Mouse (Mus musculus) right cerebral cortex, postnatal 36 days (tissue): ENCODE measurements at regions not wholly inside any gene's neighbourhood (a gene's known extent, or its start where the extent isn't known, plus 50 kb on each side); places are given as distances from the start of the nearest gene placed in this dataset.
"Not testable (repeated sequence)": the region's sequence is repeated elsewhere in the genome, so short reads cannot be mapped to it uniquely, and the experiment has no call there.

Source experiments
- DNase-seq, 2 experiments: peaks; one replicate each; pipeline ENCODE4 v3.0.0; 2022; ENCODE audit warnings: low spot score in 2 of 2, mixed read lengths in 1 of 2

- not testable (repeated sequence) for DNase-seq
Measured at GRCm38 (mm10) chr14:53599299-53599698, 654.6 kb downstream of the Dad1 start.

- DNase-seq: not testable (repeated sequence)
Measured at GRCm38 (mm10) chr14:53597287-53597686, 656.6 kb downstream of the Dad1 start.

- DNase-seq: not testable (repeated sequence)
Measured at GRCm38 (mm10) chr14:53590601-53591000, 663.3 kb downstream of the Dad1 start.

- DNase-seq: not testable (repeated sequence)
Measured at GRCm38 (mm10) chr14:53582528-53582927, 671.4 kb downstream of the Dad1 start.

GRCm38 (mm10) chr14:53581734-53582133, 672.2 kb downstream of the Dad1 start:
- DNase-seq: not testable (repeated sequence)

- not testable (repeated sequence) for DNase-seq
Measured at GRCm38 (mm10) chr14:53576927-53577326, 677.0 kb downstream of the Dad1 start.

GRCm38 (mm10) chr14:53572701-53573100, 681.2 kb downstream of the Dad1 start:
- DNase-seq: not testable (repeated sequence)

- DNase-seq: no peak
Measured at GRCm38 (mm10) chr14:53562606-53563005, 691.3 kb downstream of the Dad1 start.

- not testable (repeated sequence) for DNase-seq
Measured at GRCm38 (mm10) chr14:53560146-53560545, 693.8 kb downstream of the Dad1 start.

GRCm38 (mm10) chr14:53559386-53559920, 694.5 kb downstream of the Dad1 start:
- DNase-seq: not testable (repeated sequence)

- DNase-seq: no peak
Measured at GRCm38 (mm10) chr14:53553771-53554170, 700.1 kb downstream of the Dad1 start.

GRCm38 (mm10) chr14:53547365-53547764, 706.5 kb downstream of the Dad1 start:
- DNase-seq: not testable (repeated sequence)

GRCm38 (mm10) chr14:53545351-53545750, 708.6 kb downstream of the Dad1 start:
- no peak for DNase-seq

- DNase-seq: not testable (repeated sequence)
Measured at GRCm38 (mm10) chr14:53541640-53542039, 712.3 kb downstream of the Dad1 start.

- not testable (repeated sequence) for DNase-seq
Measured at GRCm38 (mm10) chr14:53537895-53538294, 716.0 kb downstream of the Dad1 start.

- not testable (repeated sequence) for DNase-seq
Measured at GRCm38 (mm10) chr14:53523430-53523829, 730.5 kb downstream of the Dad1 start.

- not testable (repeated sequence) for DNase-seq
Measured at GRCm38 (mm10) chr14:53518954-53519353, 735.0 kb downstream of the Dad1 start.

GRCm38 (mm10) chr14:53516623-53517238, 737.2 kb downstream of the Dad1 start:
- DNase-seq: not testable (repeated sequence)

- DNase-seq: peak in 1 of 2 experiments; percentile 2
Measured at GRCm38 (mm10) chr14:53505389-53505788, 748.5 kb downstream of the Dad1 start.

- not testable (repeated sequence) for DNase-seq
Measured at GRCm38 (mm10) chr14:53488383-53488782, 765.5 kb downstream of the Dad1 start.

- DNase-seq: not testable (repeated sequence)
Measured at GRCm38 (mm10) chr14:53487611-53488010, 766.3 kb downstream of the Dad1 start.

GRCm38 (mm10) chr14:53474170-53474569, 779.7 kb downstream of the Dad1 start:
- DNase-seq: not testable (repeated sequence)

GRCm38 (mm10) chr14:53460790-53461189, 793.1 kb downstream of the Dad1 start:
- DNase-seq: not testable (repeated sequence)
